Mouse (Mus musculus): ENCODE measurements around the gene Rcc2.

GRCm38 (mm10) chr4:140763158-140763557 lies 62.8 kb downstream of the Rcc2 start:
- TF ChIP-seq CTCF (IDR thresholded peaks at IDR 0.05; ENCODE audit: low read depth) (peak; percentile 88), EP300 (IDR thresholded peaks at IDR 0.05; ENCODE audit: low read depth) (no peak)

All from liver, postnatal 0 days (tissue).